Mouse (Mus musculus) layer of hippocampus, adult 8-10 months (tissue): ENCODE data around the gene Pth. TPM values are rescaled to one million over a fixed set of nuclear protein-coding genes. Genes with fewer than 3 reads are reported as not detected.

Source experiments
- total RNA-seq, 4 experiments: library from RNA; stranded (reverse); gene quantifications; 2 replicates each; pipeline ENCODE4 v1.2.4; 2022

Pth gene
- total RNA-seq, 4 experiments from 2014 or later = not detected

Other genes starting within 250 kb of the Pth start
- 10 to 100 TPM; 28.3 to 37.8 (median 31.9) TPM for gene Arntl, start 181.1 kb downstream of the Pth start, total RNA-seq
- gene Btbd10, start 19.2 kb downstream of the Pth start, total RNA-seq = 10 to 100 TPM; 58.7 to 63.6 (median 62.2) TPM
- 100 to 1,000 TPM; 100 to 145 (median 113) TPM for gene Far1, start 125.3 kb upstream of the Pth start, total RNA-seq